Mouse (Mus musculus) frontal cortex, postnatal 10 days (tissue): ENCODE measurements around the gene Dnase1l2.
"Not testable (repeated sequence)": the region's sequence is repeated elsewhere in the genome, so short reads cannot be mapped to it uniquely, and the experiment has no call there.

Experiments
- DNase-seq, 2 experiments: peaks; one replicate each; pipeline ENCODE4 v3.0.0; 2022; ENCODE audit warnings: low spot score in 2 of 2, mixed read lengths in 1 of 2

The Dnase1l2 gene

DNA sequence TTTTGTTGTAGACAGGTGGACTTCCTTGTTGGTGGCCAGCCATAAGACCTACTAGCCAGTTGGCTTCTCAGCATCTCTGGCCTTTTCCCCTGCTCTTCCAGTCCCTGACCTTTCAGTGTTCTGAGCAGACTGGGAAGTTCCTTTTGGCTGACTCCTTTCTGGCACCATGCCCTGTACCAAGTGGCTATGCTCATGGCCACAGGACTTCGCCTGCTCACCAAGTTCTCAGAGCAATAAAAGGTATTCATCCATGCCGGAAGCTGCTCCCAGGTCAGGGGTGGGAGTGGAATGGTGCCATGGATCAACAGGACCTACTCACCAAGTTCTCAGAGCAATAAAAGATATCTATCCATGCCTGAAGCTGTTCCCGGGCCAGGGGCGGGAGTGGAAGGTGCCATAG lies 29.6 kb upstream of the Dnase1l2 start:
- no peak for DNase-seq

DNA sequence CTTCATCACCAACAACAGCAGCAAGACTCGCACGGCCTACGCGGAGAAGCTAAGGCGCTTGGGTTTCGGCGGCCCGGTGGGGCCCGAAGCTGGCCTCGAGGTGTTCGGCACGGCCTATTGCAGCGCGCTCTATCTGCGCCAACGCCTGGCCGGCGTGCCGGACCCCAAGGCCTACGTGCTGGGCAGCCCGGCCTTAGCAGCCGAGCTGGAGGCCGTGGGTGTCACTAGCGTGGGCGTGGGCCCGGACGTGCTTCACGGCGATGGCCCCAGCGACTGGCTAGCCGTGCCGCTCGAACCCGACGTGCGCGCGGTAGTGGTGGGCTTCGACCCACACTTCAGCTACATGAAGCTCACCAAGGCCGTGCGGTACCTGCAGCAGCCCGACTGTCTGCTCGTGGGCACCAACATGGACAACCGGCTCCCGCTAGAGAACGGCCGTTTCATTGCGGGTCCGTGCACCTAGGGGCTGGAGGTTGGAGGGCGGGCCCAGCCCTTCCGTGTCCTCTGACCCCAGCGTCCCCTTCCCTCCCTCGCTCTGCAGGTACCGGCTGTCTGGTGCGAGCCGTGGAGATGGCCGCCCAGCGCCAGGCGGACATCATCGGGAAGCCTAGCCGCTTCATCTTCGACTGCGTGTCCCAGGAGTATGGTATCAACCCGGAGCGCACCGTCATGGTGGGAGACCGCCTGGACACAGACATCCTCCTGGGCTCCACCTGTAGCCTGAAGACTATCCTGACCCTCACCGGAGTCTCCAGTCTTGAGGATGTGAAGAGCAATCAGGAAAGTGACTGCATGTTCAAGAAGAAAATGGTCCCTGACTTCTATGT lies 28.0 kb upstream of the Dnase1l2 start:
- DNase-seq: peak in 1 of 2 experiments; percentile 56

DNA sequence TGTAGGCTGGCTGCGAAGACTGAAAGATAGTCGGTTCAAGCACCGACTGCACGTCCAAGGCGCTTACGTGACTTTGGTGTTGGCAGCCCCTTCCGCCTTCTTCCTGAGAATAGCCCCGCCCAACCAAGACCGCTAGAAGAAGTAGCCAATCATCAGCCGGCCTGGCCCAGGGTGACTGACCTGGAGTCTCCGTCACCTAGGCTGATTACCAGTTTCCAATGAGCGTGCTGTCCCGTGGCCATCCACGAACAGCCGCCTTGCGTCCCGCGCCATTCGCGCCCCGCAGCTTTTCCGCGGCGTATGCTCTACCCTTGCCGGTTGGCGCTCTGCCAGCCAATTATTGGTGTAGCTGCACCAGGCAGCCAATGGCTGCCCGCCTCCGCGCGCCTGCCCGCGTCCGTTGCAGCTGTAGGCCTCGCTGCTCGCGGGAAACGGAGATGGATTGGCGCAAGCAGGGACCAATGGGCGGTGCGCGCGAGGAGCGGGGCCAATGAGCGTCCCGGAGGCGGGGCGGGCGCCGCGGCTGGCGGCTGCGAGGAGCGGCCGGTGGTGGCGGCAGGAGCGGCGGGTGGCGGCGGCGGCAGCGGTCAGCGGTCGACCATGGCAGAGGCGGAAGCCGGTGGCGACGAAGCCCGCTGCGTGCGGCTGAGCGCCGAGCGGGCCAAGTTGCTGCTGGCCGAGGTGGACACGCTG lies 27.2 kb upstream of the Dnase1l2 start, which contains the start of the genes E4f1 and Pgp:
Gene E4f1 (minus strand): TSS at position 404 of the 693 bp plus-strand sequence.
Gene Pgp (plus strand): TSS at position 483 of the 693 bp plus-strand sequence.
- peak; percentile 98 to 99 for DNase-seq

DNA sequence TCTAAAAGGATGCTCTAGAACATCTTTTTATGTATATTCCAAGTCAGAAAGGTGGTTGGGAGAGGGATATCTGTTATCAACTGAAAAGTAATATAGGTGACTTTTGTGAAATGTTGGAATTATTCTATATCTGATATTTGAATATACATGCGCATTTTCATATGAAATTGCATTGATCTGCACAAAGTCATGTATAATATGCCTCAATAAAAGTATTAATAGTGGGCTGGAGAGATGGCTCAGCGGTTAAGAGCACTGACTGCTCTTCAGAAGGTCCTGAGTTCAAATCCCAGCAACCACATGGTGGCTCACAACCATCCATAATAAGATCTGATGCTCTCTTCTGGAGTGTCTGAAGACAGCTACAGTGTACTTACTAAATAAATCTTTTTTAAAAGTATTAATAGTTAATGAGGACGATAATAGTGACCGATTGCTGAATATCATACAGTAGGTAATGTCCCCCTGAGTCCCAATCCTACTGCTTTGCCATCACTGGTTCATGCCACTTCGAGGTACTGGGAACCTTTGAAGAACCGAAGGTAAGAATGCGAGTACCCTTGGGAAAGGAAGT lies 26.5 kb upstream of the Dnase1l2 start:
- no peak for DNase-seq

DNA sequence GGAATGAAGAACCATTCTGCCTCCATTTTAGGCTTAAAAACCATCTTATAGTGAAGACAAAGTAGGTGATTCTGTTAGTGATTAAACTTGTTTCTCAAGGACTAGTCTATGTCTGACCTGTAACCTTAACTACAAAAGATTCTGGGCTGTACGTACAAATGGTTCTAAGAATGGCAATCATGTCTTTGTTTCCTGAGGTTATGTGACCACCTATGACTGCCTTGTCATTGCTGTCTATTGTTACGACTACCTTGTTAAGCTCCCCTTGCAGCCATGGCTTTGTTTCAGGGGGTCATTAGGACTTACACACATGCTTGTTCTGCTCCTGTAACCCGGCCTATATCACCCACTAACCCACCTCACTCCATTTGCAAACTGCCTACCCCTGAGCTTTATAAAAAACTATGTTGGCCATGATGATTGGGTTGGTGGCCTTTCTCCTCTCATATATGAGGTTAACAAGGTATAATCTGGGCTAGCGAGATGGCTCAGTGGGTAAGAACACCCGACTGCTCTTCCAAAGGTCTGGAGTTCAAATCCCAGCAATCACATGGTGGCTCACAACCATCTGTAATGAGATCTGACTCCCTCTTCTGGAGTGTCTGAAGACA lies 25.8 kb upstream of the Dnase1l2 start:
- no peak for DNase-seq

DNA sequence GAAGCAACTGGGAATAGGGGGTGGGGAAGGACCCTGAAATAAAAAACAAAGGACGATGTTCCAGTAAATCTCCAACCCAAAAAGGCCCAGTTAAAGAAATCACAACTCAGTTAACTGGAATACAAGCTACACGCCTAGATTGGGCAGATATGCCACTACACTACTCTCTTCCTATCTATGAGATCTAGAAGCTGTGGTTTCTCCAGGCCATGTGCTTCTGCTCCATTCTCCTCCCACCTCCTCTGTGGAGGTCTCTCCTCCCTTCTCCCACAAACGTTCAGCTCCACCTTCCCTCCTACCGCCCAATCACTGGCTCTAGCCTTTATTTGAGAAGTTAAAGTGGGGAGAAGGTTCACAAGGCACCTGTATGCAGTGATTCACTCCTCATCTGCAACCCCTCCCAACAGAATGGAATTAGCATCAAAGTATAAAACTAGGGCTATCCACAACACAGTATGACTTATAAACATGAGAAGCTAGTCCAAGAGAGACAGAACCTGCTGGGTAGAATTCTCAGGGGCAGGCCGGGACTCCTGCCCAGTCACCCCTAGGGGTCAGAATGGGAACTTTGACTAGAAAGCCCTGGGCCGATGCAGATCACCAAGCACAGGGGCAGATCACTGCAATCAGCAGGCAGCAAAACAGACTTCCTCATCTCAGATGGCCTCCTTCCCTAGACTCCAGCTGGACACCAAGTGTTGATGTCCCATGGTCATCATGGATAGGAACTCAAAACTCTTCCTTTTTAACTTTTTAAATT lies 20.6 kb upstream of the Dnase1l2 start:
- no peak for DNase-seq

DNA sequence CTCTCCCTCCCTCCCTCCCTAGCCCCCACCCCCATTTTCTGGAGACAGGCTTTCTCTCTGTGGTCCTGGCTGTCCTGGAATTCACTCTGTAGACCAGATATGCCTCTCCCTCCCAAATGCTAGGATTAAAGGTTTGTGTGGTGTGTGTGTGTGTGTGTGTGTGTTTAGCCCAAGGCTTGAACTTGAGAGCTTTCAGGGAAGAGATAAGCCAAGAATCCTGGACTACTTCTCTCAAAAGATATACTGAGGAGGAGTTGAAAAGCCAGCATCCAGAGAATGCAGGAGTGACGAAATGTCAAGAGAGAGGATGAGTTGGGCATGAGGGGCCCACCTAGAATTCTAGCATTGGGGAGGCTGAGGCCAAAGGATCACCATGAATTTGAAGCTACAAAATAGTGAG lies 20.0 kb upstream of the Dnase1l2 start:
- DNase-seq: no peak

DNA sequence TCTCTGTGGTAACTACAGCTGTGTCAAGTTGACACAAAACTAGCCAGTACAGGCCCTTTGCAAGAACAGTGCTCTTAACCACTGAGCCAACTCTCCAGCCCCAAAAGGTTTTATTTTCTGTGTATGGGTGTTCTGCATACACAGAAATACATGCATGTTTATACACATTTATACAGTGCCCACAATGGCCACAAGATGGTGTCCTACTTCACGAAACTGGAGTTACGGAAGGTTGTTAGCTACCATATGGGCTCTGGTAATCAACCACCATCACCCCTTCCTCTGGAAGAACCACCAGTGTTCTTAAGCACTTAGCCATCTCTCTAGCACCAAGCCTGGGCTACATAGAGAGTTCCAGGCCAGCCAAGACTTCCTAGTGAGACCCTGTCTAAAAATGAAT lies 18.7 kb upstream of the Dnase1l2 start:
- no peak for DNase-seq

DNA sequence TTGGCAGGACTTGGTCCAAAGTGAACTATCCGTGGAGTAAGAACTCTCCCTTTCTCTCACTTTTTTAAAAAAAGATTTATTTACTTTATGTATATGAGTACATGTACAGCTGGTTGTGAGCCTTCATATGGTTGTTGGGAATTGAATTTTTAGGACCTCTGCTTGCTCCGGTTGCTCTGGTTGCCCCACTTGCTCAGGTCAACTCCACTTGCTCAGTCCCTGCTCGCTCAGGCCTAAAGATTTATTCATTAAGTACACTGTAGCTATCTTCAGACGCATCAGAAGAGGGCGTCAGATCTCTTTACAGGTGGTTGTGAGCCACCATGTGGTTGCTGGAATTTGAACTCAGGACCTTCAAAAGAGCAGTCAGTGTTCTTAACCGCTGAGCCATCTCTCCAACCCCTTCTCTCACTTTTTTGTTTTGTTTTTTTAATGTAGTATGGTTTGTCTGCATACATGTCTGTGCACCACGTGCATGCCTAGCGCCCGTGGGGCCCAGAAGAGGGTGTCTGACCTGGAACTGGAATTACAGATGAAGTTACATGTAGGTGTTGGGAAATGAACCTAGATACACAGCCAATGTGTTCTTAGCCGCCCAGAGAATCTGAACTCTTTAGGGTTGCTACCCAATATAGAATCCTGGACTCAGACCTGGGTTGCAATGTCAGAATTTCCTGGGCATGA lies 12.8 kb upstream of the Dnase1l2 start:
- DNase-seq: not testable (repeated sequence)

DNA sequence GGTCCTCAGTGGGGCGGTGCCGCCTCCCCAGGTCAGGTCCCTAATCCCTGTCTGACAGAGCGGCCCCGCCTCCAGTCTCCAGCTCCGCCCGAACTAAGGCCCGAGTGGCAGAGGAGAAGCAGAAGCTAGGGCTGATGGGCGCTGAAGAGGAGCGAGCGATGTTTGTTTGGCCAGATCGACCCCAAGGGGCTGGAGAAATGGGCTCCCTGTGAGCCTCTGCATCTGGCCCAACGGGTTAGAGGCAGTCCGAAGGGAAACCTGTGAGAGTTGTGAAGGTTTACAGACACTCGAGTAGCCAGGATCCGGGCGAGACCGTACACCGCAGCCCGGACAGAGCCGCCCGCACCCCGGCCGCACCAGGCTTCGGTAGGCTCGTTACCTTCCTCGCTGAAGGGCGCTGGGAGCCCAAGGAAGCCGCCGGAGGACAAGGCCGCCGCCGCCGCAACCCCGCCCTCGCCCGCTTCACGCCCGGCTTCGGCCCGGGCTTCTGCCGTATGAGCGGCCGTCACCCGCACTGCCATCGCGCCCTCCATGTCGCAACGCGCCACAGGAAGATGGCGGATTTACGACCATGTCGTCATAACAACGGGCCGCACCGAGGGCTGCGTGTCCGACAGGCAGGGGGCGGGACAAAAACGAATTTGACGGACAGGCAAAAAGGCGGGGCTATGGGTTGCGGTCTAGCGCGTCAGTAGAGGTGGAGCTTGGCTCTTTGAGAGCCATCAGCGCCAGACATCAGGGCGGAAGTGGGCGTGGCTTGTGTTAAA lies 12.0 kb upstream of the Dnase1l2 start:
- peak; percentile 98 to 99 for DNase-seq

DNA sequence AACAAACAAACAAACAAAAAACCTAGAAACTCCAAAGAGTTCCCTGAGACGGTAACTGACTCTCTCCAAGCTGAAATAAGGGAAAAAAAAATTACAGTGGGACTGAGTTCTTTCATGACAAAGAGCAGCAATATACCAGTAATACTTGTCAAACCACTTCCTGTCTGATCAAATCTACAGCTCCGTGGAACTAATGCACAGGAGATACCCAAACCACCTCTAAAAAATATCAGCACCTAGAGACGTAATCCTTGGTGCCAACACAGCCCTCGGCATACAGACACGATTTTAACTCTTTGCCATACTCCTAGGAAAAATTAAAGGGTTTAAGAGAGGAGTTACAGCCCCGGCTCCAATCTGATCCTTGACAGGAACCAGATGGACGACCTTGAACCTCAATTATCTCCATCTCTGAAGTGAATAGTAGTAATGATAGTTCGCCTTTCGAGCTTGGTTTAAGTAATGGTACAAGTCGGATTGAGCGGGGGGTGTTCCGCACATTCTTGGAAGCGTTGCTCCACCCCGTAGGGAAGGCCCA lies 11.4 kb upstream of the Dnase1l2 start:
- DNase-seq: no peak

DNA sequence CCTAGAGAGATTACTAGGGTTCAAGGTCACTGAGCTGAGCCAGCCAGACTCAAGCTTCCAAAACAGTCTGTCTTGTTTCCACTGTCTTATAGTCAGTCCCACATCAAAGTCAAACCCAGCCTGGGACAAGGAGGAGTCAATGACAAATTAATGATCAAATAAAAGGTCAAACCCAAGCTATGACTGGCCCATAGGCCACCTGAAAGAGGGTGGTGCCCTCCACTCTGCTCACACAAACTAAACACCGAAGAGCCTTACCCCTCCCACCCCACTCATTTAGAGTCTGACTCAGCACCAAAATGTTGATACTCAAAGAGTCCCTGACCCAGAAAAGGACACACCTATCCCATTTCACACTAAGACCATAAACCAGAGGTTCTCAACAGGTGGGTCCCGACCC lies 10.5 kb upstream of the Dnase1l2 start:
- DNase-seq: no peak

DNA sequence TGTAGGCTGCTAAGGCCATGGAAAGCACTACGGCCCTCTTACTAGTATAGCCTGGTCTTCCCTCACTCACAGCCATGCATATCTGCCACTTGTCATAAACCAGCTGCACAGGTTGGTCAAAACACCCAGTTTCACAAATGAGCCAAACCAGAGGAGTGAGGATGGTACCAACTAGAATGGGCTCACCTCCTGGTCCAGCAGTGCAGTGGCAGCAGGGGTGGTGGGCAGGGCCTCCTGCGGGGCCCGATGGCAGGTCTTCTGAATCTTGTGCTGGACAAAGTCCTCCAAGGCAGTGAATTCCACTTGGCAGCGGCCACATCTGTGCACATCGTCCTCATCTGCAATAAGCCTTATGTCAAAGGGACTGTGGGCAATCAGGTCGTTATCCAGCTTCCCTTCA lies 8.3 kb upstream of the Dnase1l2 start:
- no peak for DNase-seq

DNA sequence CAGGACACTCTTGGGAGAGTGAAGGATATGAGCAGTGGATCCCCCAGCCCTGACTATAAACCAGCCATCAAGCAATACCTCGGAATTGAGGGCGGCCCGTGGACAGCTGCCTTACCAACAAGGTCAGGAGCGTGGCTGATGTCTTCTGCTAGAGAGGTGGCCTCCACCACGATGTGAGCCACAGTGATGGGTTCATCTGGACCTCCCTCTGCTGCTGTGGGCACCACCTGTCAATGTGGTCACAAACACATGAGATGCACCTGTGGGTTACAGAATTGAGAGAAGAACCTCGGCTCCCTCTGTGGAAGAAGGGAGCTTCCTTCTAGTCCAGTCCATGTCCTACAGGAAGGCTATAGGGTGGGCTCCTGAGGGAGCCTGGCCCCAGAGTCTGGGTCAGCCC lies 6.6 kb upstream of the Dnase1l2 start:
- no peak for DNase-seq

DNA sequence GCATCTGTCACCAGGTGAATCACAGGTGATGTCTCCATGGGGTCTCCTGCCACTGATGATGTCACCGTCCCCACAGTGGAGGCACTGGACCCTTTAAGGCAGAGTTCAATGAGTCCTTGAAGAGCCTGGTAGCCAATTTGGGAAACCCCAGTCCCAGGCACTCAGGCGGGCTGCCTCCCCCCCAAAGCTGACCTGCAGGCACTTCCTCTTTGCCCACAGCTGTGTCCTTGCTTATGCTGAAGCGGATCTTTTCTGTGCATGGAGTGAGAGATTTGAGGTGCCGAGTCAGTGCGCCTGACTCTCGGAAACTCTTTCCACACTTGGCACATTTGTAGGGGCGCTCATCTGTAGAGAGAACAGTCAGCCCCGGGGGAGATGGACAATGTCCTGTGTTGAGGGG lies 3.7 kb upstream of the Dnase1l2 start:
- DNase-seq: no peak

DNA sequence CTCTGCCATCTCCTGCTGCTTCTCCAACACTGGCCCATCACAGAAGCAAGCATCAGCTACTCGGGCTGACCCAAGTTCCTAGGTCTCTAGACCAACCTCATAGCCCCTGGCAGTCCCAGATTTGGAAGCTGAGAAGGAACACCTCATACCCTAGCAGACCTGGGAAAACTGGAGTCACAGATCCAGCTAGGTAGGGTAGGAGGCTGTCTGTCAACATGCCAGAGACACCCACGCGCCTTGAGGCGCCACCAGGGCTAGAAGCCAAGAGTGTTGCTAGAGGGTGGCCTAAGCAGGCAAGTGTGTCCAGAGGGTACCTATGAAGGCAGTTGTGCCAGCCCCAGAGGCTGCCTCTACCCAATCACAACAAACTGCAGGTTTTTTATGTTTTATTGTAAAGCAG lies 504 bp upstream of the Dnase1l2 start:
- no peak for DNase-seq

DNA sequence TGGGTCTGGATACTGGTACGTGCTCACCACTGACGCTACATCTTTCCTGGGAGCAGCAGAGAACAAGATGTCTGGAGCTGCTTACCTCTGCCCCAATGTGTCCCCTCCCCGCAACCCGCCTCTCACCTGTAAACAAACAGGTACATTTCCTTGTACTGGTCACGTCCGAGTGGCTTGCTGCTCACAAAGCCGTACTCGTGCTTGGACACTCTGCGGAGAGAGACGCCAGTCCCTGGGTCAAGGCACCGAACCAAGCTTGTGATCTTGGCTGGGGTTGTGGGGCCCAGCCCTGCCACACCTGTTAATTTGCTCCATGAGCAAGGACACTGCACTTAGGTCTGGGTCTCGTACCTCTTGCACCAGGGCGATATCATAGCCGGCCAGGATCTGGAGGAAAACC lies 798 bp downstream of the Dnase1l2 start:
- DNase-seq: no peak

DNA sequence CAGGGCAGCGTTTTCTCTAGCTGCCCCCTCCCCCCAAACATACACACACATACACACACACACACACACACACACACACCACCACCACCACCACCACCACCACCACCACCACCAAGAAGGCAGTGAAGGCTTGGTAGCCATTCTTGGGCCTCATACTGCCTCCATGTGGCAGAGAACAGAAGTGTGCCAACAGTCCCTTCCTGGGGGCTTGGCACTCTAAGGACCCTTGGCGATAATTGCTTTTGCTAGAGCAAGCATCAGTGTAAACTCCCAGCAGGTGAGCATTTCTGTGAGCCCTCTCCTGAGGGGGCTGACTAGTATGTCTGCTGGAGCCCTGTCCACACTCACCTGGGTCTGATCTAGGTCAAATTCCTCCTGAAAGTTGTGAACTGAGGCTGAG lies 1.8 kb downstream of the Dnase1l2 start:
- no peak for DNase-seq

DNA sequence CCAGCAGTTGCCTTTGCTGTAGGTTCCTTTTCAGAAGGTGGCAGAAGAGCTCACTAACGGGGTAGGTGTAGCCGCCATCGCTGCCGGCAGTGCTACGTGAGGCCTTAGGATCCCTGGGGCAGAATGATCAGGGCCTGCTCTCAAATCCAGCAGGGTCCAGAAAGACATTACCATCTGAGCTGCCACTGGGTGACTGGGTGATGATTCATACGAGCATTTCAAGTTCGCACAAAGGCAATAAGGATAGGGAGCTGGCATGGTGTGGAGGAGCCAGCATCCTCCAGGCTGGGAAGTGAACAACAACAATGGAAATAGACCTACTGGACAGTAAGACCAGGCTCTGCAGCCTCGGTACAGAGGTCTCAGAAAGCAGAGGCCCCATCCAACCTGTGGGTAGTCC lies 2.5 kb downstream of the Dnase1l2 start:
- no peak for DNase-seq

DNA sequence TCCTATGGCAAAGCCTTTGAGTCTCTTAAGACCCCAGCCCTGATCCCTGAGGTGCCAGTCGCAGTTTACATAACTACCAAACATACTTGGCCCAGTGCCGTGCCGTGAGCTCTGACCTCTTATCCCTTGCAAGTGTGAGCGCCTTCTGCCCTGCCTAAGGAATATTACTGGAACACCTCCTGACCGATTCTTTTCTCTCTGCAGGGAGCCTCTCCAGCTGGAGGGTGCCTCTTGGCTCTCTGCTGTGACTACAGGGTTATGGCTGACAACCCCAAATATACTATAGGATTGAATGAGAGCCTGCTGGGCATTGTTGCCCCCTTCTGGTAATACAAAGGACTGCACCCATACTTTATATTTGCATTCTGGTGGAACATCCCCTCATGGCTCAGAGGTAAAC lies 5.9 kb downstream of the Dnase1l2 start:
- DNase-seq: no peak
